Mouse (Mus musculus) heart, adult 2 months (tissue): ENCODE data around the gene Rnf215. TPM values are rescaled to one million over a fixed set of nuclear protein-coding genes. Genes with fewer than 3 reads are reported as not detected.
"Not testable (repeated sequence)": the region's sequence is repeated elsewhere in the genome, so short reads cannot be mapped to it uniquely, and the experiment has no call there.

Source experiments
- DNase-seq, 2 experiments: peaks; one replicate each; pipeline ENCODE4 v3.0.0; 2021
- H3K27ac ChIP-seq: fragments of 200-600 bp; 2 replicates; pipeline ENCODE4 v1.8.1; 2022
- H3K27me3 ChIP-seq: fragments of 200-500 bp; 2 replicates; pipeline ENCODE4 v1.6.1; 2012; ENCODE audit warnings: mild to moderate bottlenecking, low read length, inconsistent platforms, mixed read lengths; ENCODE audit not compliant: control insufficient read depth, insufficient read depth
- H3K36me3 ChIP-seq: fragments of 200-500 bp; 2 replicates; pipeline ENCODE4 v1.6.1; 2012; ENCODE audit warnings: low read length, inconsistent platforms; ENCODE audit not compliant: control insufficient read depth, insufficient read depth
- H3K4me1 ChIP-seq: fragments of 200-500 bp; 2 replicates; pipeline ENCODE4 v1.6.1; 2011; ENCODE audit warnings: low read length; ENCODE audit not compliant: control insufficient read depth, insufficient read depth
- H3K4me3 ChIP-seq: fragments of 200-600 bp; 2 replicates; pipeline ENCODE4 v1.8.1; 2022
- H3K79me2 ChIP-seq: fragments of 200-500 bp; replicated peaks from 2 replicates; pipeline ENCODE4 v1.6.1; 2012; ENCODE audit warnings: mild to moderate bottlenecking, inconsistent platforms, low read length, moderate library complexity, mixed read lengths; ENCODE audit not compliant: control insufficient read depth, insufficient read depth
- H3K9ac ChIP-seq: fragments of 200-500 bp; 2 replicates; pipeline ENCODE4 v1.6.1; 2012; ENCODE audit warnings: low read depth, mild to moderate bottlenecking, control low read depth, inconsistent platforms, low read length, mixed read lengths
- CTCF ChIP-seq: fragments of 200-600 bp; IDR thresholded peaks from 2 replicates; pipeline ENCODE4 v1.8.1; 2022; ENCODE audit warnings: antibody characterized with exemption, mild to moderate bottlenecking, moderate library complexity
- EP300 ChIP-seq: fragments of 200-500 bp; IDR thresholded peaks from 2 replicates; pipeline ENCODE4 v1.6.1; 2011; ENCODE audit warnings: low read depth, low read length, control low read depth; ENCODE audit not compliant: insufficient read depth
- POLR2A ChIP-seq: fragments of 200-500 bp; IDR thresholded peaks from 2 replicates; pipeline ENCODE4 v1.6.1; 2011; ENCODE audit warnings: mild to moderate bottlenecking, low read depth, low read length, control low read depth; ENCODE audit not compliant: insufficient read depth
- WGBS: fragments of 180-500 bp; shearing (Covaris S2); methylation state at CpG from one replicate; pipeline ENCODE4 v1.1.7; 2018; 5-methylcytosine and 5-hydroxymethylcytosine counted together
- intact Hi-C: fragments of 180-260 bp; cut with DNase I; formaldehyde crosslinking; loops from one replicate; pipeline ENCODE4 v1.15.1; 2025
- polyA plus RNA-seq: library from polyadenylated mRNA; depleted of rRNA; stranded (reverse); fragments of >200 nt; gene quantifications from 2 replicates; pipeline ENCODE4 v1.2.3, GENCODE M21; 2012
- total RNA-seq, 2 experiments: library from RNA; stranded (reverse); gene quantifications; 2 replicates each; pipeline ENCODE4 v1.2.3; 2021

The Rnf215 gene
- total and polyA plus RNA-seq, 3 experiments, result 12.9 to 16.1 (median 13.4) TPM

- 84% methylated on average over 3 of the region's 3 CpGs for WGBS
- TF ChIP-seq CTCF (no peak), POLR2A (no peak), EP300 (no peak)
- H3K4me3 ChIP-seq, result no peak overlapping the region
- no peaks in the 10 kb centered on the region for H3K27me3 ChIP-seq
- H3K9ac ChIP-seq, result no peak overlapping the region
- DNase-seq, result no peak
- peaks cover 1% of the 10 kb centered on the region; the same call in 1 of the 2 replicates for H3K4me1 ChIP-seq
- no peak overlapping the region for H3K27ac ChIP-seq
- H3K79me2 ChIP-seq, result no peaks in the 10 kb centered on the region
- no peaks in the 10 kb centered on the region for H3K36me3 ChIP-seq
- intact Hi-C loops, result loop anchor here (5.0 kb wide), 1 partner anchor 998 kb away; the partner anchor contains the start of genes Ewsr1 and Rhbdd3
Observed at GRCm38 (mm10) chr11:4099447-4099846, 35.6 kb upstream of the Rnf215 start.

GRCm38 (mm10) chr11:4101851-4102250 is 33.2 kb upstream of the Rnf215 start:
- intact Hi-C loops, result no loop called here
- WGBS, result 66% methylated on average over 5 of the region's 5 CpGs
- no peak overlapping the region for H3K27ac ChIP-seq
- TF ChIP-seq EP300 (no peak), POLR2A (no peak), CTCF (no peak)
- H3K4me1 ChIP-seq, result no peaks in the 10 kb centered on the region
- H3K79me2 ChIP-seq, result no peaks in the 10 kb centered on the region
- no peak overlapping the region for H3K4me3 ChIP-seq
- no peak for DNase-seq
- H3K9ac ChIP-seq, result no peak overlapping the region
- H3K36me3 ChIP-seq, result no peaks in the 10 kb centered on the region
- no peaks in the 10 kb centered on the region for H3K27me3 ChIP-seq

GRCm38 (mm10) chr11:4103522-4103921 is 31.5 kb upstream of the Rnf215 start:
- 82% methylated on average over 14 of the region's 14 CpGs for WGBS
- no peak overlapping the region for H3K4me3 ChIP-seq
- H3K27me3 ChIP-seq, result no peaks in the 10 kb centered on the region
- H3K9ac ChIP-seq, result no peak overlapping the region
- intact Hi-C loops, result no loop called here
- no peak for TF ChIP-seq EP300
- TF ChIP-seq POLR2A, result no peak
- no peak for TF ChIP-seq CTCF
- no peak for DNase-seq
- H3K27ac ChIP-seq, result no peak overlapping the region
- H3K36me3 ChIP-seq, result no peaks in the 10 kb centered on the region
- no peaks in the 10 kb centered on the region for H3K79me2 ChIP-seq
- H3K4me1 ChIP-seq, result no peaks in the 10 kb centered on the region

GRCm38 (mm10) chr11:4104989-4105388 is 30.0 kb upstream of the Rnf215 start:
- H3K36me3 ChIP-seq, result no peaks in the 10 kb centered on the region
- intact Hi-C loops, result no loop called here
- H3K27ac ChIP-seq, result no peak overlapping the region
- H3K9ac ChIP-seq, result no peak overlapping the region
- no peaks in the 10 kb centered on the region for H3K27me3 ChIP-seq
- no peaks in the 10 kb centered on the region for H3K4me1 ChIP-seq
- WGBS, result 88% methylated on average over 5 of the region's 5 CpGs
- DNase-seq, result no peak
- H3K79me2 ChIP-seq, result no peaks in the 10 kb centered on the region
- TF ChIP-seq EP300, result no peak
- no peak for TF ChIP-seq POLR2A
- no peak overlapping the region for H3K4me3 ChIP-seq

GRCm38 (mm10) chr11:4105444-4105843 is 29.6 kb upstream of the Rnf215 start:
- Histone ChIP-seq H3K27me3 (no peaks in the 10 kb centered on the region), H3K4me1 (no peaks in the 10 kb centered on the region), H3K79me2 (no peaks in the 10 kb centered on the region), H3K27ac (no peak overlapping the region), H3K36me3 (no peaks in the 10 kb centered on the region), H3K4me3 (no peak overlapping the region), H3K9ac (no peak overlapping the region)
- intact Hi-C loops, result no loop called here
- TF ChIP-seq EP300, result no peak
- WGBS, result 64% methylated on average over 6 of the region's 6 CpGs
- no peak for DNase-seq

- H3K9ac ChIP-seq, H3K79me2 ChIP-seq, DNase-seq, intact Hi-C loops, H3K27ac ChIP-seq, H3K4me3 ChIP-seq, H3K27me3 ChIP-seq, H3K36me3 ChIP-seq, H3K4me1 ChIP-seq: not testable (repeated sequence)
- 91% methylated on average over 6 of the region's 6 CpGs for WGBS
Observed at GRCm38 (mm10) chr11:4107901-4108300, 27.1 kb upstream of the Rnf215 start.

- DNase-seq, result no peak
- no peak overlapping the region for H3K4me3 ChIP-seq
- H3K27ac ChIP-seq, result no peak overlapping the region
- no peaks in the 10 kb centered on the region for H3K36me3 ChIP-seq
- H3K4me1 ChIP-seq, result no peaks in the 10 kb centered on the region
- TF ChIP-seq CTCF (no peak), EP300 (no peak), POLR2A (no peak)
- H3K27me3 ChIP-seq, result no peaks in the 10 kb centered on the region
- no peak overlapping the region for H3K9ac ChIP-seq
- H3K79me2 ChIP-seq, result no peaks in the 10 kb centered on the region
- intact Hi-C loops, result no loop called here
- 80% methylated on average over 7 of the region's 7 CpGs for WGBS
Observed at GRCm38 (mm10) chr11:4108691-4109090, 26.3 kb upstream of the Rnf215 start.
